Mouse (Mus musculus) mature B cell (primary cell): ENCODE results near the gene Map3k5.

Source experiments
- in situ Hi-C: fragments of 300-500 bp; cut with MboI; formaldehyde crosslinking; loops from 2 replicates; pipeline ENCODE4 v1.14.3; 2019

Gene Map3k5

GRCm38 (mm10) chr10:20005491-20005952 lies 71.2 kb downstream of the Map3k5 start:
- in situ Hi-C loops = no loop called here

- in situ Hi-C loops = no loop called here
Measured at GRCm38 (mm10) chr10:20006333-20007093, 72.2 kb downstream of the Map3k5 start.

GRCm38 (mm10) chr10:20009310-20009709 lies 75.0 kb downstream of the Map3k5 start:
- in situ Hi-C loops = no loop called here

- in situ Hi-C loops = no loop called here
Measured at GRCm38 (mm10) chr10:20010018-20010417, 75.7 kb downstream of the Map3k5 start.

GRCm38 (mm10) chr10:20018406-20018805 lies 84.1 kb downstream of the Map3k5 start:
- in situ Hi-C loops = no loop called here

- in situ Hi-C loops = no loop called here
Measured at GRCm38 (mm10) chr10:20018806-20019205, 84.5 kb downstream of the Map3k5 start.

GRCm38 (mm10) chr10:20021256-20021655 lies 87.0 kb downstream of the Map3k5 start:
- in situ Hi-C loops = no loop called here

GRCm38 (mm10) chr10:20021670-20022468 lies 87.6 kb downstream of the Map3k5 start:
- in situ Hi-C loops = no loop called here

- in situ Hi-C loops = no loop called here
Measured at GRCm38 (mm10) chr10:20022608-20023340, 88.5 kb downstream of the Map3k5 start.

- in situ Hi-C loops = no loop called here
Measured at GRCm38 (mm10) chr10:20023524-20023923, 89.3 kb downstream of the Map3k5 start.

GRCm38 (mm10) chr10:20024891-20025290 lies 90.6 kb downstream of the Map3k5 start:
- in situ Hi-C loops = no loop called here

- in situ Hi-C loops = no loop called here
Measured at GRCm38 (mm10) chr10:20025781-20026520, 91.7 kb downstream of the Map3k5 start.

- in situ Hi-C loops = no loop called here
Measured at GRCm38 (mm10) chr10:20030703-20031102, 96.4 kb downstream of the Map3k5 start.

- in situ Hi-C loops = no loop called here
Measured at GRCm38 (mm10) chr10:20031936-20032335, 97.7 kb downstream of the Map3k5 start.

- in situ Hi-C loops = no loop called here
Measured at GRCm38 (mm10) chr10:20036375-20036774, 102.1 kb downstream of the Map3k5 start.

GRCm38 (mm10) chr10:20036846-20037245 lies 102.6 kb downstream of the Map3k5 start:
- in situ Hi-C loops = no loop called here

- in situ Hi-C loops = no loop called here
Measured at GRCm38 (mm10) chr10:20039531-20039930, 105.3 kb downstream of the Map3k5 start.

- in situ Hi-C loops = no loop called here
Measured at GRCm38 (mm10) chr10:20040116-20040515, 105.8 kb downstream of the Map3k5 start.

- in situ Hi-C loops = no loop called here
Measured at GRCm38 (mm10) chr10:20040677-20041076, 106.4 kb downstream of the Map3k5 start.

GRCm38 (mm10) chr10:20042081-20042480 lies 107.8 kb downstream of the Map3k5 start:
- in situ Hi-C loops = no loop called here

- in situ Hi-C loops = no loop called here
Measured at GRCm38 (mm10) chr10:20044051-20044450, 109.8 kb downstream of the Map3k5 start.
